Mouse (Mus musculus): ENCODE measurements at regions not wholly inside any gene's neighbourhood (a gene's known extent, or its start where the extent isn't known, plus 50 kb on each side); places are given as distances from the start of the nearest gene placed in this dataset.

- no peak overlapping the region for H3K4me2 ChIP-seq (ENCODE audit: low read length)
- no peaks in the 10 kb centered on the region; the same call in 1 of the 2 replicates for H3K27me3 ChIP-seq (ENCODE audit: control insufficient read depth, insufficient read depth, low read depth, low read length)
- no peak for ATAC-seq
- no peak overlapping the region for H3K9ac ChIP-seq (ENCODE audit: low read depth, low read length)
- H3K4me1 ChIP-seq (ENCODE audit: control insufficient read depth, insufficient read depth, low read length), result no peaks in the 10 kb centered on the region
- H3K27ac ChIP-seq (ENCODE audit: low read length), result no peak overlapping the region
- WGBS, result 75% methylated on average over 10 of the region's 10 CpGs
- no peaks in the 10 kb centered on the region for H3K9me3 ChIP-seq (replicated peaks; ENCODE audit: control insufficient read depth, low read length, poor library complexity, severe bottlenecking)
- H3K36me3 ChIP-seq (ENCODE audit: control insufficient read depth, insufficient read depth, low read length), result no peaks in the 10 kb centered on the region
- no peak overlapping the region for H3K4me3 ChIP-seq (ENCODE audit: low read depth, low read length)
Measured at GRCm38 (mm10) chr11:55974224-55974875, 66.5 kb downstream of the Nmur2 start.

GRCm38 (mm10) chr11:55966580-55966979 is 74.2 kb downstream of the Nmur2 start:
- H3K9me3 ChIP-seq (replicated peaks; ENCODE audit: control insufficient read depth, low read length, poor library complexity, severe bottlenecking), result no peaks in the 10 kb centered on the region
- no peaks in the 10 kb centered on the region for H3K4me1 ChIP-seq (ENCODE audit: control insufficient read depth, insufficient read depth, low read length)
- no peak overlapping the region for H3K9ac ChIP-seq (ENCODE audit: low read depth, low read length)
- H3K4me3 ChIP-seq (ENCODE audit: low read depth, low read length), result no peak overlapping the region
- H3K4me2 ChIP-seq (ENCODE audit: low read length), result no peak overlapping the region
- H3K27ac ChIP-seq (ENCODE audit: low read length), result no peak overlapping the region
- H3K27me3 ChIP-seq (ENCODE audit: control insufficient read depth, insufficient read depth, low read depth, low read length), result no peaks in the 10 kb centered on the region
- ATAC-seq, result no peak
- no peaks in the 10 kb centered on the region for H3K36me3 ChIP-seq (ENCODE audit: control insufficient read depth, insufficient read depth, low read length)

GRCm38 (mm10) chr11:55958372-55958771 is 82.4 kb downstream of the Nmur2 start:
- Histone ChIP-seq H3K27me3 (ENCODE audit: control insufficient read depth, insufficient read depth, low read depth, low read length) (no peaks in the 10 kb centered on the region), H3K9ac (ENCODE audit: low read depth, low read length) (no peak overlapping the region), H3K4me3 (ENCODE audit: low read depth, low read length) (no peak overlapping the region), H3K9me3 (replicated peaks; ENCODE audit: control insufficient read depth, low read length, poor library complexity, severe bottlenecking) (no peaks in the 10 kb centered on the region), H3K4me2 (ENCODE audit: low read length) (no peak overlapping the region), H3K36me3 (ENCODE audit: control insufficient read depth, insufficient read depth, low read length) (no peaks in the 10 kb centered on the region), H3K4me1 (ENCODE audit: control insufficient read depth, insufficient read depth, low read length) (peaks cover 4% of the 10 kb centered on the region; the same call in 1 of the 2 replicates), H3K27ac (ENCODE audit: low read length) (no peak overlapping the region)
- no peak for ATAC-seq
- WGBS, result 4% methylated on average over 1 of the region's 1 CpGs

- no peak overlapping the region for H3K4me2 ChIP-seq (ENCODE audit: low read length)
- no peaks in the 10 kb centered on the region for H3K36me3 ChIP-seq (ENCODE audit: control insufficient read depth, insufficient read depth, low read length)
- H3K27ac ChIP-seq (ENCODE audit: low read length), result no peak overlapping the region
- 49% methylated on average over 2 of the region's 2 CpGs for WGBS
- no peaks in the 10 kb centered on the region for H3K9me3 ChIP-seq (replicated peaks; ENCODE audit: control insufficient read depth, low read length, poor library complexity, severe bottlenecking)
- no peak overlapping the region for H3K9ac ChIP-seq (ENCODE audit: low read depth, low read length)
- no peaks in the 10 kb centered on the region for H3K27me3 ChIP-seq (ENCODE audit: control insufficient read depth, insufficient read depth, low read depth, low read length)
- H3K4me1 ChIP-seq (ENCODE audit: control insufficient read depth, insufficient read depth, low read length), result peaks cover 4% of the 10 kb centered on the region; the same call in 1 of the 2 replicates
- ATAC-seq, result no peak
- H3K4me3 ChIP-seq (ENCODE audit: low read depth, low read length), result no peak overlapping the region
Measured at GRCm38 (mm10) chr11:55957355-55957754, 83.5 kb downstream of the Nmur2 start.

GRCm38 (mm10) chr11:55953696-55954095 is 87.1 kb downstream of the Nmur2 start:
- 7% methylated on average over 2 of the region's 2 CpGs for WGBS
- Histone ChIP-seq H3K9me3 (replicated peaks; ENCODE audit: control insufficient read depth, low read length, poor library complexity, severe bottlenecking) (no peaks in the 10 kb centered on the region), H3K27me3 (ENCODE audit: control insufficient read depth, insufficient read depth, low read depth, low read length) (no peaks in the 10 kb centered on the region), H3K27ac (ENCODE audit: low read length) (no peak overlapping the region), H3K9ac (ENCODE audit: low read depth, low read length) (no peak overlapping the region), H3K4me3 (ENCODE audit: low read depth, low read length) (no peak overlapping the region), H3K4me2 (ENCODE audit: low read length) (no peak overlapping the region), H3K4me1 (ENCODE audit: control insufficient read depth, insufficient read depth, low read length) (peaks cover 4% of the 10 kb centered on the region; the same call in 1 of the 2 replicates), H3K36me3 (ENCODE audit: control insufficient read depth, insufficient read depth, low read length) (no peaks in the 10 kb centered on the region)
- no peak for ATAC-seq

GRCm38 (mm10) chr11:55949596-55949995 is 91.2 kb downstream of the Nmur2 start:
- Histone ChIP-seq H3K36me3 (ENCODE audit: control insufficient read depth, insufficient read depth, low read length) (no peaks in the 10 kb centered on the region), H3K27ac (ENCODE audit: low read length) (no peak overlapping the region), H3K4me1 (ENCODE audit: control insufficient read depth, insufficient read depth, low read length) (no peaks in the 10 kb centered on the region), H3K9me3 (replicated peaks; ENCODE audit: control insufficient read depth, low read length, poor library complexity, severe bottlenecking) (no peaks in the 10 kb centered on the region), H3K4me2 (ENCODE audit: low read length) (no peak overlapping the region), H3K4me3 (ENCODE audit: low read depth, low read length) (no peak overlapping the region), H3K27me3 (ENCODE audit: control insufficient read depth, insufficient read depth, low read depth, low read length) (no peaks in the 10 kb centered on the region), H3K9ac (ENCODE audit: low read depth, low read length) (no peak overlapping the region)
- 86% methylated on average over 3 of the region's 3 CpGs for WGBS
- ATAC-seq, result no peak

- Histone ChIP-seq H3K4me1 (ENCODE audit: control insufficient read depth, insufficient read depth, low read length) (no peaks in the 10 kb centered on the region), H3K27ac (ENCODE audit: low read length) (no peak overlapping the region), H3K36me3 (ENCODE audit: control insufficient read depth, insufficient read depth, low read length) (no peaks in the 10 kb centered on the region), H3K9me3 (replicated peaks; ENCODE audit: control insufficient read depth, low read length, poor library complexity, severe bottlenecking) (no peaks in the 10 kb centered on the region), H3K9ac (ENCODE audit: low read depth, low read length) (no peak overlapping the region), H3K4me3 (ENCODE audit: low read depth, low read length) (no peak overlapping the region), H3K27me3 (ENCODE audit: control insufficient read depth, insufficient read depth, low read depth, low read length) (no peaks in the 10 kb centered on the region), H3K4me2 (ENCODE audit: low read length) (no peak overlapping the region)
- 35% methylated on average over 9 of the region's 9 CpGs for WGBS
- ATAC-seq, result no peak
Measured at GRCm38 (mm10) chr11:55946629-55947240, 94.1 kb downstream of the Nmur2 start.

GRCm38 (mm10) chr11:55946028-55946427 is 94.8 kb downstream of the Nmur2 start:
- H3K4me2 ChIP-seq (ENCODE audit: low read length), result no peak overlapping the region

GRCm38 (mm10) chr11:55939983-55940382 is 100.8 kb downstream of the Nmur2 start:
- Histone ChIP-seq H3K9me3 (replicated peaks; ENCODE audit: control insufficient read depth, low read length, poor library complexity, severe bottlenecking) (no peaks in the 10 kb centered on the region), H3K27me3 (ENCODE audit: control insufficient read depth, insufficient read depth, low read depth, low read length) (no peaks in the 10 kb centered on the region), H3K27ac (ENCODE audit: low read length) (no peak overlapping the region), H3K36me3 (ENCODE audit: control insufficient read depth, insufficient read depth, low read length) (no peaks in the 10 kb centered on the region), H3K9ac (ENCODE audit: low read depth, low read length) (no peak overlapping the region), H3K4me1 (ENCODE audit: control insufficient read depth, insufficient read depth, low read length) (no peaks in the 10 kb centered on the region), H3K4me2 (ENCODE audit: low read length) (no peak overlapping the region), H3K4me3 (ENCODE audit: low read depth, low read length) (no peak overlapping the region)
- ATAC-seq, result no peak
- 88% methylated on average over 2 of the region's 2 CpGs for WGBS

More at GRCm38 (mm10) chr11:55946028-55946427, 94.8 kb downstream of the Nmur2 start:
- ATAC-seq, result no peak
- no peak overlapping the region for H3K9ac ChIP-seq (ENCODE audit: low read depth, low read length)
- H3K4me3 ChIP-seq (ENCODE audit: low read depth, low read length), result no peak overlapping the region
- no peaks in the 10 kb centered on the region for H3K4me1 ChIP-seq (ENCODE audit: control insufficient read depth, insufficient read depth, low read length)
- H3K36me3 ChIP-seq (ENCODE audit: control insufficient read depth, insufficient read depth, low read length), result no peaks in the 10 kb centered on the region
- no peaks in the 10 kb centered on the region for H3K27me3 ChIP-seq (ENCODE audit: control insufficient read depth, insufficient read depth, low read depth, low read length)
- H3K27ac ChIP-seq (ENCODE audit: low read length), result no peak overlapping the region
- WGBS, result 58% methylated on average over 3 of the region's 3 CpGs
- H3K9me3 ChIP-seq (replicated peaks; ENCODE audit: control insufficient read depth, low read length, poor library complexity, severe bottlenecking), result no peaks in the 10 kb centered on the region
